Mouse (Mus musculus) brain, embryonic 14.5 days (tissue): ENCODE measurements around the gene Kcnmb2. TPM values are rescaled to one million over a fixed set of nuclear protein-coding genes. Genes with fewer than 3 reads are reported as not detected.
A peak's percentile ranks its signal among the peaks of the same experiment; 100 is the strongest.

Source experiments
- DNase-seq: peaks from one replicate; pipeline ENCODE4 v3.0.0-alpha.2; 2011; ENCODE audit warnings: low read depth
- CTCF ChIP-seq: fragments of 200-500 bp; IDR thresholded peaks from 2 replicates; pipeline ENCODE4 v1.5.1; 2012; ENCODE audit warnings: inconsistent platforms, mild to moderate bottlenecking, moderate library complexity, borderline replicate concordance; ENCODE audit not compliant: insufficient read depth, insufficient read length; ENCODE audit errors: extremely low read depth
- POLR2A ChIP-seq: fragments of 200-500 bp; IDR thresholded peaks from 2 replicates; pipeline ENCODE4 v1.6.1; 2012; ENCODE audit warnings: mild to moderate bottlenecking, inconsistent platforms, borderline replicate concordance; ENCODE audit not compliant: poor library complexity, insufficient read depth, insufficient read length, severe bottlenecking; ENCODE audit errors: extremely low read depth
- polyA plus RNA-seq: library from polyadenylated mRNA; depleted of rRNA; stranded (reverse); fragments of >200 nt; gene quantifications from 2 replicates; pipeline ENCODE4 v1.2.3, GENCODE M21; 2012

Kcnmb2 gene
- polyA plus RNA-seq, 1 experiment = 3.9 TPM

GRCm38 (mm10) chr3:32020981-32021380 is 118.7 kb downstream of the Kcnmb2 start:
- TF ChIP-seq CTCF (no peak), POLR2A (no peak)
- DNase-seq = no peak

DNA sequence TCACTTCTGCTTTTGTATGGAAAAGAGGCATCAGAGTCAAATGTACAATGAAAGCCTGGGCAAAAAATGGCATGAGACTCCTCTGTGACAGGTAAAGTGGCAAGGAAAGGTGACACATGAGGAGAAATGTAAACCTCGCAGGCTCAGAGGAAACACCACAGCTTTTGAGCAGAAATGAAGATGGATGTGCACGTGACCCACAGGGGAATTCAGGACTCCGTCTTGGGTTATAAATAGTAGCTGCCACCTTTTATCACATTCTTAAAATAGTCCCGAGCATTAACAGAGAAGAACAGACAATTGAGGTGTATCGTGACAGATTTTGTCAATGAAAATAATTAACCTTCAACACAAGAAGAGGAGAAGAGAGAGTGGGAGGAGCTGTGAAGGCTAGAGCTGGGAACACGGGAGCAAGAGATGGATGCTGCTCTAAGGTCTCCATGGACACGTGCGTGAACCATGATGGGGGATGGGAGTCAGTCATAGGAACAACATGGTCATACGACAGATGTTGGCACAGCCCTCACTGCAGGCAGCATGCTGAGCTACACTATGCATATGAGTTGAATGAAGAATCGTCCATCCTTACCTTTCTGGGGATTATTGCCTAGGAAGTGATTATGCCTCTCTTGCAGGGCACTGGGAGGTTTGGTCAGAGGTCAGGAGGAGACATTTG is 127.2 kb downstream of the Kcnmb2 start:
- no peak for TF ChIP-seq CTCF
- no peak for TF ChIP-seq POLR2A
- DNase-seq = peak; percentile 20

GRCm38 (mm10) chr3:32032381-32032780 is 130.1 kb downstream of the Kcnmb2 start:
- TF ChIP-seq CTCF (no peak), POLR2A (no peak)
- DNase-seq = peak; percentile 65

DNA sequence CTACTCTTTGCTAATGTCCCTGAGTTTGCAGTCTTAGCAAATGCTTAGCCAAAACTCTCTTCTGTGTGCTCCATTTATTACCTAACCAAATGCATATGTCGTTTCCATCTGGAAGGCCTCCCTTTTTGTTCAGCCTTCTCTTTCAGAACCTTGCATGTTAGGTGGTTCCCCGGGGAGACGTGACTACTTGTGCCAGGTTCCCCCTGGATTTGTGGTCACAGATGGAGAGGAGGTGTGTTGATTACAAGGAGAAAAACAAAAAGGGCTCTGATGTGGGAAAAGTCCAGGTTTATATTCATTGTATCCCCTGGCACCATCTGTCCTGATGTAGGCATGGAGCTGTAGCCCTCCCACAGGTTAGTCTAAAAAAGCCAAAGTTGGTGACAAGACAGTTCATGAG is 141.5 kb downstream of the Kcnmb2 start:
- no peak for TF ChIP-seq POLR2A
- no peak for TF ChIP-seq CTCF
- DNase-seq = peak; percentile 59

DNA sequence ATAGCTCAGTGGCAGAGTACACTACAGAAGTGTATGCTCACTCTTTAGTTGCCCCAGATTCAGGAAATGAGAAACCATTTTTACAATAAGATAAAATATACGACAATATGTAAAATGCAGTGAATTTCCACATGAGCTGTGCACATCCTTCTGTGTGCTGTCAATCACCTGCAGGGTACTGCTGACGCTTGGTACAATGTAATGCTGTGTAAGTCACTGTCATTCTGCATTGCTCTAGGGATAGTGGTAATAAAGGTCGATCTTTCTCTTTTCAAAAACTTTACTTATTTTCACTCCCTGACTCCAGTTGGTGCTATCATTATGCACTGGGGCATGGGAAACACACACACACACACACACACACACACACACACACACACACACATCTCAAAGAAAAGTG is 146.5 kb downstream of the Kcnmb2 start:
- DNase-seq = no peak
- TF ChIP-seq CTCF = no peak
- TF ChIP-seq POLR2A = no peak

- DNase-seq = no peak
- TF ChIP-seq CTCF = no peak
- TF ChIP-seq POLR2A = no peak
Observed at GRCm38 (mm10) chr3:32052596-32052995, 150.3 kb downstream of the Kcnmb2 start.

DNA sequence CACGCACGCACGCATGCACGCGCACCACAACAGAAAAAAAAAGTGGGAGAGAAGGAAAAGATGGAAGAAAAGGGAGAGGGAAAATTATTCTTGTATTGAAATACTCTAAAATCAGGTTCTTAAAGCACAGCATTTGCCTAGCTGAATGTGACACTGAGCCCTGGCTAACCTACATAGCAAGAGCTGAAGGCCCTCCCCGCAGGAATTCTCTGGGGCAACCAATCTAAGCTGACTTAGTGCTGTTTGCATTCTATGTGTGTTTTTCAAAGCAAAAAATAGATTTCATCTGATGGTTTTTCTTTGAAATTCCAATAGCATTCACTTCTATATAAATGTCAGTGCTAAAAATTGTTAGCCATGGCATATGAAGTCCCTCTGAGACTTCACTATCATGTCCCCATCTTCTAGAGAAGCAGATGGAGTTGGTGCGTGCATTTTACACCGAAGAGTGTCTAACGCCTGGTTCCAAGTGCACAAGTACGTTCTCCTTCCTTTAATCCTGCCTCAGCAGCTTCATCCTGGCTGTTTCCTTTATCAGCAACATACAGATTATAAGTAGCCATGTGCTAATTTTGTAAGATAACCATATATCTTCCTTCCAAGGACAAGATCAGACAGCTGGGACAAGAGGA is 151.4 kb downstream of the Kcnmb2 start:
- TF ChIP-seq CTCF = no peak
- TF ChIP-seq POLR2A = no peak
- no peak for DNase-seq

DNA sequence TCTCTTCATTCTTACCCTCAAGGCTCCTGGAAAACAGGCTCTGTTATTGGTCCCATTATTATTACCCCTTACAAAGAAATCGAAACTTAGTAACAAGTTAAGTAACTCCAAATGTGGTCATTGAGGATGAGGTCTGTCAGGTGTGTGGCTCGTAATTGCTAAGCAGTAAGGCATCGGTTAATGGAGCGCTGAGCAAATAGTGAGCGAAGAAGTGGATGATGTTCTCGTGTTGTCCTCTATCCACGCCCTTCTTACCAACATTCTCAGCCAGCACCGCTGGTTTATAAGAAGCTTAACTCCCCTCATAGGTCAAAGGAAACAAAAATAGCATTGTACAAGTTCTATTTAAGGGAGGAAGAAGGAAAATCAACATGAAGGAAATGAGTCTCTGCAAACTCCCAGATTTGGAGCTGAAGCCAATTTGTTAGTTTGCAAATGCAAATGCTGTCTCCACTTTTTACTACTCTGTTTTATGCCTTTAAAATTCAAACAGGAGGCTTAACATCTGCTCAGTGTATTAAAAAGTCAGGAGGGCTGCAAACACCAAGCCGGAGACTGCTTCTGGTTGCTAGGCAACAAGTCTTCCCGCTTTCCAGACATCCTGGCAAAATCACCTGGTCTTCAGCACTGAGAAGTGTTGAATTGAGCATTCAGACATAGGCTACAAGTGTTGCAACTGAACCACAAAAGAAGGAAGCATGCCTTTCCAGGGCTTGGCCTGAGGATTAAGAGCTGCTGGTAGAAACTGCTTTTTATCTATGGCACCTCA is 157.8 kb downstream of the Kcnmb2 start:
- TF ChIP-seq POLR2A (no peak), CTCF (no peak)
- DNase-seq = peak; percentile 85

- no peak for TF ChIP-seq POLR2A
- no peak for TF ChIP-seq CTCF
- no peak for DNase-seq
Observed at GRCm38 (mm10) chr3:32062685-32063084, 160.4 kb downstream of the Kcnmb2 start.

- DNase-seq = no peak
- TF ChIP-seq CTCF (no peak), POLR2A (no peak)
Observed at GRCm38 (mm10) chr3:32063312-32063711, 161.0 kb downstream of the Kcnmb2 start.

- peak; percentile 88 for DNase-seq
- TF ChIP-seq CTCF = no peak
- no peak for TF ChIP-seq POLR2A
Observed at GRCm38 (mm10) chr3:32067004-32067935, 165.0 kb downstream of the Kcnmb2 start.

- TF ChIP-seq POLR2A (no peak), CTCF (no peak)
- DNase-seq = peak; percentile 41
Observed at GRCm38 (mm10) chr3:32073881-32074280, 171.6 kb downstream of the Kcnmb2 start.
